Mouse (Mus musculus): ENCODE results near the gene Slc25a35. TPM values are rescaled to one million over a fixed set of nuclear protein-coding genes. Genes with fewer than 3 reads are reported as not detected.
"Not testable (repeated sequence)": the region's sequence is repeated elsewhere in the genome, so short reads cannot be mapped to it uniquely, and the experiment has no call there.

Slc25a35 gene
- polyA plus RNA-seq, 1 experiment from 2014 or later = 3.3 TPM

- Histone ChIP-seq H3K9ac (ENCODE audit: low read length) (peak overlapping the region; percentile 50), H3K27ac (ENCODE audit: low read length) (peak overlapping the region; percentile 89), H3K4me3 (ENCODE audit: low read length) (peak overlapping the region; percentile 48), H3K9me3 (ENCODE audit: control insufficient read depth, low read length) (no peaks in the 10 kb centered on the region), H3K4me2 (ENCODE audit: low read depth, low read length) (peak overlapping the region; percentile 74), H3K4me1 (replicated peaks; ENCODE audit: control insufficient read depth, insufficient read depth, low read length) (peaks cover 12% of the 10 kb centered on the region), H3K36me3 (ENCODE audit: control insufficient read depth, insufficient read depth, low read length) (no peaks in the 10 kb centered on the region), H3K27me3 (ENCODE audit: control insufficient read depth, insufficient read depth, low read depth, low read length) (peaks cover 33% of the 10 kb centered on the region)
- ATAC-seq (ENCODE audit: low read depth) = peak; percentile 55
- 22% methylated on average over 3 of the region's 3 CpGs for WGBS
These were observed 11.8 kb upstream of the Slc25a35 start for GRCm38 (mm10) chr11:68956107-68956506.

GRCm38 (mm10) chr11:68956697-68957096 is 11.2 kb upstream of the Slc25a35 start:
- Histone ChIP-seq H3K27me3 (ENCODE audit: control insufficient read depth, insufficient read depth, low read depth, low read length) (peaks cover 33% of the 10 kb centered on the region), H3K9ac (ENCODE audit: low read length) (peak overlapping the region; percentile 51), H3K9me3 (ENCODE audit: control insufficient read depth, low read length) (no peaks in the 10 kb centered on the region), H3K4me2 (ENCODE audit: low read depth, low read length) (peak overlapping the region; percentile 74), H3K4me3 (ENCODE audit: low read length) (peak overlapping the region; percentile 48), H3K36me3 (ENCODE audit: control insufficient read depth, insufficient read depth, low read length) (no peaks in the 10 kb centered on the region), H3K27ac (ENCODE audit: low read length) (peak overlapping the region; percentile 89), H3K4me1 (replicated peaks; ENCODE audit: control insufficient read depth, insufficient read depth, low read length) (peaks cover 12% of the 10 kb centered on the region)
- ATAC-seq (ENCODE audit: low read depth) = peak; percentile 76
- 27% methylated on average over 13 of the region's 13 CpGs for WGBS

- Histone ChIP-seq H3K27me3 (ENCODE audit: control insufficient read depth, insufficient read depth, low read depth, low read length) (peaks cover 28% of the 10 kb centered on the region), H3K4me2 (ENCODE audit: low read depth, low read length) (peak within 1 kb of the TSS; percentile 74), H3K4me3 (ENCODE audit: low read length) (peak within 1 kb of the TSS; percentile 48), H3K27ac (ENCODE audit: low read length) (peak within 1 kb of the TSS; percentile 89), H3K9ac (ENCODE audit: low read length) (peak within 1 kb of the TSS; percentile 51), H3K36me3 (ENCODE audit: control insufficient read depth, insufficient read depth, low read length) (no peaks in the 10 kb centered on the region), H3K4me1 (replicated peaks; ENCODE audit: control insufficient read depth, insufficient read depth, low read length) (peaks cover 12% of the 10 kb centered on the region), H3K9me3 (ENCODE audit: control insufficient read depth, low read length) (no peaks in the 10 kb centered on the region)
- 34% methylated on average over 8 of the region's 8 CpGs for WGBS
- ATAC-seq (ENCODE audit: low read depth) = peak; percentile 50; the same call in 1 of the 2 replicates
These were observed 10.6 kb upstream of the Slc25a35 start, which contains the start of gene Arhgef15 for GRCm38 (mm10) chr11:68957308-68957707. Arhgef15 (minus strand) TSS chr11:68957480.

GRCm38 (mm10) chr11:68957971-68958370 is 10.0 kb upstream of the Slc25a35 start:
- Histone ChIP-seq H3K36me3 (ENCODE audit: control insufficient read depth, insufficient read depth, low read length) (no peaks in the 10 kb centered on the region), H3K27ac (ENCODE audit: low read length) (no peak overlapping the region), H3K4me3 (ENCODE audit: low read length) (peak overlapping the region; percentile 48), H3K27me3 (ENCODE audit: control insufficient read depth, insufficient read depth, low read depth, low read length) (peaks cover 27% of the 10 kb centered on the region), H3K4me1 (replicated peaks; ENCODE audit: control insufficient read depth, insufficient read depth, low read length) (peaks cover 12% of the 10 kb centered on the region), H3K4me2 (ENCODE audit: low read depth, low read length) (peak overlapping the region; percentile 43), H3K9me3 (ENCODE audit: control insufficient read depth, low read length) (no peaks in the 10 kb centered on the region), H3K9ac (ENCODE audit: low read length) (peak overlapping the region; percentile 51; the same call in 1 of the 2 replicates)
- 87% methylated on average over 1 of the region's 1 CpGs for WGBS
- no peak for ATAC-seq (ENCODE audit: low read depth)

GRCm38 (mm10) chr11:68961596-68961995 is 6.3 kb upstream of the Slc25a35 start:
- no peaks in the 10 kb centered on the region for H3K9me3 ChIP-seq (ENCODE audit: control insufficient read depth, low read length)
- peaks cover 4% of the 10 kb centered on the region; the same call in 1 of the 2 replicates for H3K27me3 ChIP-seq (ENCODE audit: control insufficient read depth, insufficient read depth, low read depth, low read length)
- no peak overlapping the region for H3K4me3 ChIP-seq (ENCODE audit: low read length)
- H3K27ac ChIP-seq (ENCODE audit: low read length) = no peak overlapping the region
- 50% methylated on average over 3 of the region's 3 CpGs for WGBS
- ATAC-seq (ENCODE audit: low read depth) = no peak
- no peak overlapping the region for H3K9ac ChIP-seq (ENCODE audit: low read length)
- H3K36me3 ChIP-seq (ENCODE audit: control insufficient read depth, insufficient read depth, low read length) = no peaks in the 10 kb centered on the region
- no peaks in the 10 kb centered on the region; the same call in 1 of the 2 replicates for H3K4me1 ChIP-seq (replicated peaks; ENCODE audit: control insufficient read depth, insufficient read depth, low read length)
- H3K4me2 ChIP-seq (ENCODE audit: low read depth, low read length) = no peak overlapping the region

- ATAC-seq (ENCODE audit: low read depth) = not testable (repeated sequence)
These were observed 5.8 kb upstream of the Slc25a35 start for GRCm38 (mm10) chr11:68962159-68962558.

GRCm38 (mm10) chr11:68963405-68963804 is 4.5 kb upstream of the Slc25a35 start:
- no peak for ATAC-seq (ENCODE audit: low read depth)
- no peak overlapping the region for H3K4me3 ChIP-seq (ENCODE audit: low read length)
- H3K36me3 ChIP-seq (ENCODE audit: control insufficient read depth, insufficient read depth, low read length) = no peaks in the 10 kb centered on the region
- no peak overlapping the region for H3K4me2 ChIP-seq (ENCODE audit: low read depth, low read length)
- H3K4me1 ChIP-seq (replicated peaks; ENCODE audit: control insufficient read depth, insufficient read depth, low read length) = peaks cover 10% of the 10 kb centered on the region
- no peak overlapping the region for H3K9ac ChIP-seq (ENCODE audit: low read length)
- H3K27me3 ChIP-seq (ENCODE audit: control insufficient read depth, insufficient read depth, low read depth, low read length) = no peaks in the 10 kb centered on the region
- no peak overlapping the region for H3K27ac ChIP-seq (ENCODE audit: low read length)
- H3K9me3 ChIP-seq (ENCODE audit: control insufficient read depth, low read length) = no peaks in the 10 kb centered on the region
- WGBS = 67% methylated on average over 2 of the region's 2 CpGs

More at GRCm38 (mm10) chr11:68962159-68962558, 5.8 kb upstream of the Slc25a35 start:
- H3K27me3 ChIP-seq (ENCODE audit: control insufficient read depth, insufficient read depth, low read depth, low read length); H3K27ac ChIP-seq (ENCODE audit: low read length); H3K9ac ChIP-seq (ENCODE audit: low read length); H3K4me3 ChIP-seq (ENCODE audit: low read length); H3K9me3 ChIP-seq (ENCODE audit: control insufficient read depth, low read length); H3K36me3 ChIP-seq (ENCODE audit: control insufficient read depth, insufficient read depth, low read length); H3K4me1 ChIP-seq (replicated peaks; ENCODE audit: control insufficient read depth, insufficient read depth, low read length); H3K4me2 ChIP-seq (ENCODE audit: low read depth, low read length): not testable (repeated sequence)
- 13% methylated on average over 11 of the region's 11 CpGs for WGBS

GRCm38 (mm10) chr11:68965050-68965449 is 2.9 kb upstream of the Slc25a35 start:
- H3K27ac ChIP-seq (ENCODE audit: low read length) = no peak overlapping the region
- H3K4me3 ChIP-seq (ENCODE audit: low read length) = no peak overlapping the region
- H3K36me3 ChIP-seq (ENCODE audit: control insufficient read depth, insufficient read depth, low read length) = no peaks in the 10 kb centered on the region
- H3K9ac ChIP-seq (ENCODE audit: low read length) = no peak overlapping the region
- no peaks in the 10 kb centered on the region for H3K27me3 ChIP-seq (ENCODE audit: control insufficient read depth, insufficient read depth, low read depth, low read length)
- H3K4me1 ChIP-seq (replicated peaks; ENCODE audit: control insufficient read depth, insufficient read depth, low read length) = peaks cover 11% of the 10 kb centered on the region
- no peak for ATAC-seq (ENCODE audit: low read depth)
- no peaks in the 10 kb centered on the region for H3K9me3 ChIP-seq (ENCODE audit: control insufficient read depth, low read length)
- H3K4me2 ChIP-seq (ENCODE audit: low read depth, low read length) = no peak overlapping the region

GRCm38 (mm10) chr11:68965845-68966244 is 2.1 kb upstream of the Slc25a35 start:
- no peaks in the 10 kb centered on the region for H3K27me3 ChIP-seq (ENCODE audit: control insufficient read depth, insufficient read depth, low read depth, low read length)
- no peak overlapping the region for H3K4me2 ChIP-seq (ENCODE audit: low read depth, low read length)
- WGBS = 30% methylated on average over 3 of the region's 3 CpGs

GRCm38 (mm10) chr11:68966554-68966953 is 1.4 kb upstream of the Slc25a35 start:
- Histone ChIP-seq H3K4me3 (ENCODE audit: low read length) (no peak overlapping the region), H3K36me3 (ENCODE audit: control insufficient read depth, insufficient read depth, low read length) (no peaks in the 10 kb centered on the region), H3K27ac (ENCODE audit: low read length) (no peak overlapping the region), H3K27me3 (ENCODE audit: control insufficient read depth, insufficient read depth, low read depth, low read length) (no peaks in the 10 kb centered on the region), H3K4me2 (ENCODE audit: low read depth, low read length) (0 out of 2 replicates have a peak overlapping the region, but pooled peaks have one; percentile 1), H3K9ac (ENCODE audit: low read length) (no peak overlapping the region), H3K9me3 (ENCODE audit: control insufficient read depth, low read length) (no peaks in the 10 kb centered on the region), H3K4me1 (replicated peaks; ENCODE audit: control insufficient read depth, insufficient read depth, low read length) (peaks cover 17% of the 10 kb centered on the region)
- no peak for ATAC-seq (ENCODE audit: low read depth)
- 38% methylated on average over 1 of the region's 1 CpGs for WGBS

More at GRCm38 (mm10) chr11:68965845-68966244, 2.1 kb upstream of the Slc25a35 start:
- Histone ChIP-seq H3K36me3 (ENCODE audit: control insufficient read depth, insufficient read depth, low read length) (no peaks in the 10 kb centered on the region), H3K27ac (ENCODE audit: low read length) (no peak overlapping the region), H3K9me3 (ENCODE audit: control insufficient read depth, low read length) (no peaks in the 10 kb centered on the region), H3K4me1 (replicated peaks; ENCODE audit: control insufficient read depth, insufficient read depth, low read length) (peaks cover 17% of the 10 kb centered on the region), H3K9ac (ENCODE audit: low read length) (no peak overlapping the region), H3K4me3 (ENCODE audit: low read length) (no peak overlapping the region)
- ATAC-seq (ENCODE audit: low read depth) = no peak
